Mouse (Mus musculus) cerebellum, adult 9-10 months (tissue): ENCODE measurements around the gene Fa2h.

ENCODE experiments used
- DNase-seq: peaks from one replicate; pipeline ENCODE4 v3.0.0; 2022

Fa2h gene

DNA sequence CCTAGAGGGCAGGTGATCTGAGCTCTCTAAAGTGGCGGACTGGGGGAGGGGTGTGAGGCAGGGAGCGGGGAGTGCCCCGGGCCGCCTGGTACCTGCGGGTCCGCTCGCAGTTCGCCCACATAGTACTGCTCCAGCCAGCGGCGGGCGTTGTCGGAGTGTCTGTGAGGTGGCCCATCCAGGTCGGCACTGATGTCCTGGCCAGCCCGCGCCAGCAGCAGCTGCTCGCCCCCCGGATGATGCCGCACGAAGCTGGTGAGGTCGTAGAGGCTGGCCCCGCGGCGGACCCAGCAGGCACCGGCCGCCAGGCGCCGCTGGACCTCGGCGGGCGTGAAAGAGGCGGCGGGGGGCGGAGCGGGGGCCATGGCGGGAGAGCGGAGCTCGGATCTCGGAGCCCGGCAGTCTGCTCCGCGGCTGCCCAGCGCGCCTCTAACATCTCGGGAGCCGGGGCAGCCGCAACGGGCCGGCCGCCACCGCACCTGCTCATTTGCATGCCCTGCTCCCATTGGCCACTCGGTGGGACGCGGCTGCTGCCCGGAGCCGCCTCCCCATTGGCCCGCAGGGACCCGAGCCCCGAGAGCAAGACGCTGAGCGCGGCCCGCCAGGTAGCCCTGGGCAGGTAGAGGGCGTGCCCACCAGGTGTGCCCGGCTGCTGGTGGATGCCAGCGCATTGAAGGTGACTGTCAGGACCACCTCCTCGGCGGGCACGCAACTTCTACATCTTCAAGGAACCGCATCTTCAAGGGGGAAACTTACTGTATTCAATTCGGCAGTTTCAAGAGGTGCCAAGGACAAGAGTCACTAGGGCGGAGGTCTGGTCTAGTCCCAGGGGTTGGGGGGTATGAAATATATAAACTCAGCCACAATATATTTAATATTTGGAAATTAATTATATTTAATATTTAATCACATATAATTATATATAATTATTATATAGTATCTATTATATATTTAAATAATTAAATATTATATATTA, at the start of gene Fa2h:
Fa2h (minus strand) TSS at position 434 of the 973 bp plus-strand sequence.
- peak; percentile 80 for DNase-seq

DNA sequence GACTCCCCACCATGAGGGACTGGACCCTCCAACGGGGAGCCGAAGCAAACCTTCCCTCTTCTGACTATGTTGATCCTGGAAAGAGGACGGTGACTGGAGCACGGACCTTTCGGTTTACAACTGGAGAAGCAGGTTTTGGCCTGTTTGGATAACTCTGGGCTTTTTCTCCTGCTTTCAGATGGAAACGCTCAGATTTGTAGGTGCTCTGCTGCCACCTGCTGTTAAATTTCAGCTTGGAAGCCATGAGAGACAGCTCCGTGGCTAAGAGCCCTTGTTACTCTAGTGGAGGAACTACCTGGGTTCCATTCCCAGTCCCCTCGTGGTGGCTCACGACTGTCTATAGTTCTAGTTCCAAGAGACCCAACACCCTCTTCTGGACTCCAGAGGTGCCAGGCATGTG, 45.6 kb upstream of the Fa2h start:
- DNase-seq = peak; percentile 87

DNA sequence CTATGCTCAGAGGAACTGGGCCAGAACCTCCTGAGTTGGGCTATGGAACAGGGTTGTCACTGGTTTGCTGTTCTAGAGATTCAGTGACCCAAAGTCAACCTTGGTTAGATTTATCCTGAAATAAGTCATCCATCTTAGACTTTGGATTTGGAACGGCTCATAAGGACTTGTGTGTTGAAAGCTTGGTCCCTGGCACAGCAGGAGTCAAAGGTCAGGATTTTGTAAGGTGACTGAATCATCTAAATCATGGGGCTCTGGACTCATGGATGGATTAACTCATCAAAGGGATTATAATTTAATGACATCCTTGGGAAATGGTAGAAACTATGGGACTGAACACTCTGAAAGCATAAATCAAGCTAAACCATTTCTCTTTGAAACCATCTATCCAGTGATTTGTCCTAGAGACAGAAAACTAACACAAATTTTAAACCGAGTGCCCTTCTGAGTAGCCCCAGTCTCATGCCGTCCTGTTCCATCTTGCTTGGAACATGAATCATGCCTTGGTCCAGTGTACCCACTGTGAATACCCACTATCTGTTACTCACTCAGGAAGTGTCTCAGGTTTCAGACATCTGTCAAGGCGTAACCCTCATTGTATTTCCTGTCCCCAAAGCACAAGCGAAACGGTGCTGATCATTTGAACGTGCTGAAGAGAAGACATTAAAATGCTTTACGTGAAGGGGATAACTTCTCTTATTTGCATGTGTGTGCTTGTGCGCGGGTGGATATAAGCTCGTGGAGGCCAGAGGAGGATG, 41.6 kb upstream of the Fa2h start:
- no peak for DNase-seq

DNA sequence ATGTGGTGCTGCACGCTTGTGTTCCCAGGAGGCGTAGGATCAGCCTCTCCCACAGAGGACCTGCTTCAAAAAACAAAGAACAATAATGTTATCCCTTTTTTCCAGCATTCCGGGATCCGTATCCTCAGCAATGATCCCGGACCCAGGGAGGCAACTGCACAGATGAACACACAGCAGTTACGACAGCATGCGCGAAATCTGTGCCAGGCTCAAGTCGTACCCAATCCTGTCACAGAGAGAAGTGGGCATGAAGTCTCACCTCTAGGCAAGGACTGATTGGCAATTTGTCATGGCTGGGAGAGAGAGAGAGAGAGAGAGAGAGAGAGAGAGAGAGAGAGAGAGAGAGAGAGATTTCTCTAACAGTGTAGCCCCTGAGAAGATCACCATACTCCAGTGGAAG, 31.0 kb upstream of the Fa2h start:
- DNase-seq = peak; percentile 92

DNA sequence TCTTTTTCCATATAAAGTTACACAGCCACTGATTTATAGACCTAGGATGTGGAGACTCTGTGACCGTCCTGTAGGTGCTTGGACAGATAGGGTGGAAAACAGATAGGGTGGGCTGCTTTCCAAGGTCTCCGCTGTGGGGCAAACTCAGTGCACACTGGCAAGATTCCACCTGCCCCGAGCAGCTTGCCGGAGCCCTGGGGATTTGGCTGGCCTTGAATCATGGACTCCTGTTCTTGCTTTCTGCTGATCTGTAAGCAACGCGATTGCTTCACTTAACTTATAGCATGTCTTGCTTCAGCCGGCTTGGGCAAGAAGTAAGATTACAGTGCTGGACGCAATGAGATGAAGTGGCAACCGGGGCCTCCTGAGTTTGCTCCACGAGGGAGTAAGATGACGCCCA, 30.6 kb upstream of the Fa2h start:
- DNase-seq = peak; percentile 88

DNA sequence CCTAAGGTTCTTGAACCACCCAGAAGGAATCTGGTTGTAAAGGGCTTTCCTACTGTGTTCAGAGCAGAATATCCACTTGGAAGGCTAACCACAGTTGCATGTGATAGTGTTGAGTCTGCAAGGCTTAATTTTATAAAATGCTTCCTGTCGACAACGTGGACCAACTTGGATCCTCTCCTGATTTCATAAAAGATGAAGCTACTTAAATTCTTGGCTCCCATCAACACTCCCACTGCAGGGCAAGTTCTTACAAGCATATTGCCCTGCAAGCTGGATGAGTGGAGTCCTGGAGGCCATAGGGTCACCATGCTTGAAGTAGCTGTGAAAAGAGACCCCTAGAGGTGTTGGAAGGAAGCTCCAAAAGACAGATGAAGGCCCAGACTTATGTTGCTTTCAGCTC, 29.0 kb upstream of the Fa2h start:
- DNase-seq = no peak

DNA sequence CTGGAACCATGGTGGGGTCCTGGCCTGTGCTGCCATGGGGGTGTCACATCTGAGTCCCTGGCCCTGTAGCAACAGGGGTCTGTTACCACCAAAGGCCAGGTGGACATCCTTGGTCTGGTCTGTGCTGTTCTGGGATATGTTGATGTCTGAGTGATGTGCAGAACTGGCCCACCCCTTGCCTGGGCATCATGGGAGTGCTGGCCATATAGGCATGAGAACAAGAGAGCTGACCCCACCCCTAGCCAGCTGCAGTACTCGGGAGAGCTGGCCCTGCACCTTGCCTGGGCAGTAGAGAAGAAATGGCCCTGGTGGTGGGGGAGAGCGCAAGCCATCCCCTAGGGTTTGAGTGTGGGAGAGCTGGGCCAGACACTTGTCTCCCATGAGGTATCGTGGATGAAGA, 25.5 kb upstream of the Fa2h start:
- no peak for DNase-seq

DNA sequence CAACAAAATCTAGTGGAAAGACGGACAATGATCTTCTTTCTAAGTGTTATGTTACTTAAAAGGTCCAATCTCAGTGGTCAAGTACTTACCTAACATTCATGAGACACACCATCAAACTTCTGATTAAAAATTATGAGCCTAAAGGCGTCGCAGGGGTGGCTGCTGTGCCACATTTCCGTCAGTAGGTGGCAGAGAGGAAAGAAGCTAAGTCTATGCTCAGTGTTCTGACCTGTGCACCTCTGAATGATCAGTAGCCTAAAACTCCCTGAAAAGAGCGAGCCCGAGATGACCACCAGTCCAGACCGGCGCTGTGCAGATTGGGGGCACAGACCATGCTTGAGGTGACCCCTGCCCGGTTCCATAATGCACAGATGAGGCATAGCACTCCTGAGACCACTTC, 25.0 kb upstream of the Fa2h start:
- DNase-seq = peak; percentile 62

DNA sequence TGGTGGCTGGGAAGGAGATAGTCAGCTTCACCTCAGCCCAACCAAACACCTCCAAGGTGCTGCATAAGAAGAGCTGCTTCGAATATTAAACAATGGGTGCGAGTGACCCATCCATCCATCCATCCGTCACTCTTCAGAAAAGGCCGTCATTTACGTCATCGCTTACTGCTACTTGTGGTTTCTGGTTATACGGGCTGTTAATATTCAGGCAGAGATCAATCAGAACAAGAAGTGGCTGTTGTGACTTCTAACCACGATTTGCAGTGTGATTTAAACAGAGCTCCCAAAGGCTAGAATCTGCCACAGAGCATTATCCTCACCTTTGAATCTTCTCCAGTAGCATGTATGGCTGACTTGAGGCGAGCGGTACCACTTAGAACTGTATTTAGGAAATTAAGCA, 23.6 kb upstream of the Fa2h start:
- DNase-seq = no peak

DNA sequence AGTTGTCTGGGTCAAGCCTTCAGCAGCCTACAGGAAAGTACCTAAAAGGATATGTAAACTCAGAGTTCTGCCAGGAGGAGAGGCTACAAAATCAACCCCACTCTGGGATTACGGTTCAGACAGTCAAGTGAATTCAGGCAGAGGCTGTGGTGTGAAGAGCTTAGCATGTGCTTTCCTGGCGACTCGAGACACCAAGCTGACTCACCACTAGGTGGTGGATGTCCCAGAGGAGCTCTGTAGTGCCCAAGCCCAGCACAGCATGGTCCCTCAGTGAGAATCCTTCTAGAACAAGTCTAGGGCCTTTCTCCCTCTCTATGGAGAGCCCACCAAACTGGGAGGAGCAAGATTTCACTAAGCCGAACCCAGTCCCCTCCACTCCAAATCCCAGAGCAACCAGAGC, 9.8 kb upstream of the Fa2h start:
- DNase-seq = no peak

DNA sequence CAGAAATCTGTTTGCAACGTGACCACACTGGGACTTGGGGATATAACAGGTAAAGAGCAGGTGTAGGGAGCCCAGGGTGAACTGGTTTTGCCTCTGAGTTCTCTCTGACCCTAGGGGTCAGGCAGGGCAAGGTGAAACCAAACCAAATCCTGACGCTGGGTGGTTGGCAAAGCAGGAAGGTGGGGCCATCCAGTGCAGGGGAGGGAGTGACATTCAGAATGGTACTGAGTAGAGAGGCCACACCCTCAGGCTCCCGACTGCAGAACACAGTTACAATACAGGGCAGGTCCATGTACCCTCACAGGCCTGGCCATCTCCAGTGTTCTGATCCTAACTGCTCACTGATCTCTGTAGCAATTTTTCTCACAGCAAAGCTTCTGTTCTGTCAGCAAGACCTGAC, 2.4 kb downstream of the Fa2h start:
- no peak for DNase-seq

DNA sequence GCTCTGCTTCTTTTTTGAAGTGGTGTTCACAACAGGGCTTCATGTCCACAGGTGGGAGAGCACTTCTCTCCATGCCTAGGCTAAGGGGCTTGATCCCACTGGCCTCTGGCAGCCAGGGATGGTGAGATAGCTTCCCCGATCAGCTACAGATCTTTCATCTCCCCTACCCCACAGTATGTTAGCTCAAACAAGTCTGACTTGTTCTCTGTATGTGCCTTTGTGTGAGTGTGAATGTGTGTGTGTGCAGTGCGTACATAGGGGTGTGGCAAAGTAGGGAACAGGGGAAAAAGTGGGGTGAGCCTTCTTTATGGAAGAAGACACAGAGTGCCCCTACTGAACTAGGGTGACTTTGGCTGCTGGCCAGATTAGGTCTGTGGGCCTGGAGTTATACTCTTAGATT, 2.8 kb downstream of the Fa2h start:
- DNase-seq = no peak

DNA sequence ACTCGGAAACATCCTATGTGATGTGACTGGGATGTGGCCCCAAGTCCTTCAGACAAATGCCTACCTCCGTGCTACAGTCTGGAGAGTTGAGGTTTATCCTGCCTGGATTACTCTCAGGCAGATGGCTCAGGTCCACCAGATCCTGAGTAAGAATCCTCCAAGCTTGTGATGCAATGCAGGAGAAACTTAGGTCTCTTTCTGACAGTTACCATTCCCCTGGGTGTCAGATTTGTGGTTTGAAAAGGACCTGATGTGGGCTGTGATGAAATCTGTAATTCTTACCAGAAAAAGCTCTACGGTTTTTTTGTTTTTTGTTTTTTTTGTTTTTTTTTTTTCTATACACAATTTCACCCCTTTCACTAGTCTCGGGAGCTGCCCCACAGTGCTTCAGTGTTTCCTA, 4.0 kb downstream of the Fa2h start:
- no peak for DNase-seq

DNA sequence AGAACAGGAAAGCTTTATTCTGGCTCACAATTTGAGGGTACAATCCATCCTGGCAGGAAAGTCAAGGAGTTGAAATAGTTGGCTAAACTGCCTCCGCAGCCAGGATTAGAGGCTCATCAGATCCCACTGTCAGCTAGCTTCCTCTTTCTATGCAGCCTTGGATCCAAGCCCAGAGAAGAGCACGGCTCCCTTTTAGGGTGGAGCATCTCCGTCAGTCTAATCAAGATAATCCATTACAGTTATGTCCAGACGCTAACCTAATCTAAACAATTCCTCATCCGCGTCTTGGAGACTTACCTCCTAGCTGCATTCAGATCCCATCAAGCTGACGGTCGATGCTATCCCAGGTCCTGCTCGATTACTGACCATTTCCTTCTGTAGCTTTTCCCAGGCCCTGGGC, 7.7 kb downstream of the Fa2h start:
- no peak for DNase-seq

DNA sequence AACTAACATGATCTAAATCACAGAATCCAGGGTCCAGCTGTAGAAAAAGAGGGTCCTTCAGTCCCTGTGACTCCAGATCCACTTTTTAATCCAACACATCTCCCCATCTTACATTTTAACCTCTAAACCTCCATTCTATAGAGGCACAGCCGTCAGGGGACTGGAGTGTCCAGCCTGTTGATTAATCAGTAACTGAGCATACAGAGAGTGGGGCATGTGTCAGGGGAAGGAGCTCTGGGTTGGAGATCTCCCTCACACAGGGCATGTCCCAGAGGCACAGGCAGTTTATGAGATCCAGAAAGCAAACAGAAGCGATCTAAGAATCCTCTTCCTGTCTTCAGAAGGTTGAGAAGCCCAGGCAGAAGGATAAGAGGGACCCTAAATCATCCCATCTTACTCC, 9.0 kb downstream of the Fa2h start:
- DNase-seq = no peak

DNA sequence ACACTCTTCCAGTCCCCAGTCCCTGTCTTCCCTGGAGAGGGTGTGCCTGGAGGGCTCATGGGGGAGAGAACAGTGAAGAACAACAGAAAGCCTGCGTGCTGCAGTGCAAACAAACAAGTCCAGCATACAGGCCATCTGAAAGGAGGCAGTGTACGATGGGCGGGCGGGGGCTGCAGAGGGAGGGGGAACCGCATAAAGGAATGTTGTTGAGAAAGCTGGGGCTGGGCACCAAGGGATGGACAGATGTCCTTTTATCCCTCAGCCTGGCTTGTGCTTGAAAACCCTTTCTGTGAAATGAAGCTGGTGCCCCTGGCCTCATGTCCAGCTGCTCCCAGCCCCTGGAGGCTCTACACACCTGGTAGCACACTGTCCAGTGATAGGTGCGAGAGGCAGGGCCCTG, 18.4 kb downstream of the Fa2h start:
- DNase-seq = no peak

DNA sequence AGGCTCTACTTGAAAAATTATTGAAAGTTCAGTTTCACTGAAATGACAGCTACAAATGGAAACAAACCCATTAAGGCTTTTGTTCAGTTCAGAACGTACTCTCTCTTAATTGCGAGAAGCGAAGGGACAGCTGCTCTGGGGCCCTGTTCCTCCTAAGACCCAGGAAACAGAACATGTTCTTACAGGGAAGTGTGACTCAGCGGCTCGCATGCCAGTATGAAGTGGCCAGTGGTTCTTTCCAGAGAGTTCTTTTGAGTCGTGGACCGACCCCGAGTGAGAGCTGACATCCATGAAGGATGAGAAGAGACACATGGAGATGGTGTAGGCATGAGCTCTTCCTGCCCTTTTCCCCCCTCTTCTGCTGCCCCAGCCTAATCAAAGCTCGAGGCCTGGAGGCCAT, 23.9 kb downstream of the Fa2h start:
- no peak for DNase-seq

DNA sequence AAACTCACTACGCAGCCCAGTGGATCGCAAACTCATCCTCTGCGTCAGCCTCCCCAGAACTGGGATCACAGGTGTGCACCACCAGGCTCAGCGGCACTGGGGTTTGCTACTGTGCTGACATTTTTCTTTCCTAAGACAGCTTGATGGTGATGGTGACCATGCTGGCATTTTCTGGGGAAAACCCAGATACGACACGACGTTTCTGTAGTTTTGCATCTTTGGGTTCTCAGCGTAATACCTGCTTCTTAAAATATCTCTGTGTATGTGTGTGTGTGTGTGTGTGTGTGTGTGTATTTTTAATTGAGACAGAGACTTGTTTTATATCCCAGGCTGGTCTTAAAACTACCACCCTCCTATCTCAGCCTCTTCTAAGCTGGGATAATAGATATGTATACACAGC, 26.3 kb downstream of the Fa2h start:
- no peak for DNase-seq

DNA sequence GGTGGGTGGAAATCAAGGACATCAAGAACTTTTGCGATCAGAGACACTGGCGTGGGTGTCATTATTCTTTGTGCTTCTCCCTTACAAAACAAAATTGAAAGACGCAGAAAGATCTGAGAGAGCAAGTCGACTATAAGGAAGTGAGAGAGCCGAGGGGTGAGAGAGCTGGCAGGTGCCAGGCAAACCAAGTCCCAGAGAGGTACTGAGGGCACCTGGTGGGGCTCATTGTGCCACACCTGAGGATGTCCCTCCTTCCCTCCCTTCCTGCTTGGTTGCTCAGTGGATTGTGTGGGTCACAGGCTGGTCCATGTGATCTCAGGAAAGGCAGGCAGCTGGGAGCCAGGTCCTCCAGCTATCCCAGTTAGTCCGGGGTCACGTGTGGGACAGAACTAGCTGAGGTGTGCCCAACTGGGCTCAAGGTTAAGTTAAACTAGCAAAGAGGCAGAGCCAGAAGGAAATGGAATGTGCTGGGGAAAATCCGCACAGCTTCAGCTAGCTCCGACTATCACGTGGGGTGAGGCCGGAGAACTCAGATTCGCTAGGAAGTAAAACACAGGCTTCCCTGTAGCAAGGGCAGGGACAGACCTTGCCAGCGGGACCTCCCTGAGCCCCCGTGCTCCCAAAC, 26.9 kb downstream of the Fa2h start:
- no peak for DNase-seq

DNA sequence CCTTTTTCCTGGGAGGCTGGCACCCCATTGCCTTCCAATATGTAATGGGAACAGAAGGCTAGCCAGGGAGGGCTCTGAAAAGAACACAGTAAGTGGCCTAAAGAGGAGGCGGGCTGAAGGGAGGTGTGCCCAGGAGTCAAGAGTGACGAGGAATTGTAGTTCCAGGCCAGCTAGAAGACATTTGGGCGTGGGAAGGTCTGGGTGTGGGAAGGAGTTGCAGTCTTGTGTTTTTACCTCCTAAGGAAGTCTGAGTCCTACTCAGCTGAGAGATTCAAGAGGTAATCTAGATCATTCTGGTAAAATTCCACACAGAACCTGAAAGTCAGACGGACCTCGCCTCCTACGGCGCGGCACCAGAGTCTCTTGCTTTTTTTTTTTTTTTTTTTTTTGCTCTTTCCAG, 30.1 kb downstream of the Fa2h start:
- DNase-seq = no peak

DNA sequence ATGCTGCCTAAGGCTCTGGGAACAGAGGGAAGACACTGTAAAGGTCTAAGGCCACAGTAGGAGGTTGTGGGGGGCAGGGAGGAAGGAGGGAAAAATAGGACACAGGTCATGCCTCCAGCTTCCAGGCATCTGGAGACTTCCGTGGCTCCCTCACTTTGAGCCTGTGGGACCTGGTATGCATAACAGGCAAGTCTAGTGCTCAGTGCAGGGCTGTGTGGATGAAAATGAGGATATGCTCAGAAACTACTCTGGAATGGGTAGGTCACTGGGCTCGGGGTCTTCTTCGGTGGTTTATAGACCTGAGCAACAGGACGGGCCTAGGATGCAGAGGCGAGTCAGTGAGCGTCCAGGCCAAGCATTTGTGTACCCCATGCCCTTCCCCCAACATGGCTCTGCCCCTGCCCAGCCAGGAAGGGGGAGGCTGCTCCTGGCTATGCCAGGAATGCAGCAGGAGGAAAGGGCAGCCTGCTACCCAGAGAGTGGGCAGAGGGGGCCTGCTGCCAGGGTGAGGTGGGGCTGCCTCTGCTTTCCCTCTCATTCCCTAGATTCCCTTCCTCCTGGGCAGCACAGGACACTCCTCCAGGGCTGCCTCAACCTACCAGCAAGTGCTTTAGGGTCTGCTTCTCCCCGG, 32.9 kb downstream of the Fa2h start:
- DNase-seq = no peak

DNA sequence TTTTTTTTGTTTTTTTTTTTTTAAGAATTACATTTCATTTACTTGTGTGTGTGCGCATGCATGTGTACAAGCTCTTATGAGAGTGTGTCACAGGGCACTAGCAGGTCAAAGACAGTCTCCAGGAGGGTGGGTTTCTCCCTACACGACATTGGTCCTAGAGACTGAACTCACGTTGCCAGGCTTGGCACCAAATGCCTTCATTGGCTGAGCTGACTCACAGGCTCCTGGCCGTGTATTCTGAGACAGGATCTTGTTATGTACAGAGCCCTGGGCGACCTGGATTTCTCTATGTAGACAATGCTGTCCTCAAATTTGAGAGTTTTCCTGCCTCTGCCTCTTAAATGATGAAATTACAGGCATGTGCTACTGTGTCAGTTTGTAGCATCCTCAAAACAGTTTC, 33.7 kb downstream of the Fa2h start:
- no peak for DNase-seq

DNA sequence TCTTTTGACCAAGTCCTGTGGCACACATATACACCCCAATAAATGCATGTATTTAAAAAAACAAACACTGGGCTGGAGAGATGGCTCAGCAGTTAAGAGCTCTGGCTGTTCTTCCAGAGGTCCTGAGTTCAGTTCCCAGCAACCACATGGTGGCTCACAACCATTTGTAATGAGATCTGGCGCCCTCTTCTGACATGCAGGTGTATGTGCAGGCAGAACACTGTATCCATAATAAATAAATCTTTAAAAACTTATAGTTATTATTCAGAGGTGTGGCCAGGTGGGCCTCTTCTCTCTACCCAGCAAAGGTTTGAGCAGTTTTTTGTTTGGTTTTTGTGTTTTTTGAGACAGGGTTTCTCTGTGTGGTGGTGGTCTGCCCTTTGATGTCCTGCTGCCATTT, 34.7 kb downstream of the Fa2h start:
- DNase-seq = no peak
